Mouse (Mus musculus): ENCODE measurements around the gene Vmn1r3.
"Not testable (repeated sequence)": the region's sequence is repeated elsewhere in the genome, so short reads cannot be mapped to it uniquely, and the experiment has no call there.

- not testable (repeated sequence) for TF ChIP-seq GATA1 (IDR thresholded peaks at IDR 0.05; ENCODE audit: borderline replicate concordance, low read length); FLI1 (IDR thresholded peaks at IDR 0.05; ENCODE audit: low read length)
Observed at GRCm38 (mm10) chr4:3185258-3185657, at the start of gene Vmn1r3.

All from megakaryocyte, embryonic 14.5 days (primary cell).